Mouse (Mus musculus) embryo, embryonic 11 days (tissue): ENCODE measurements around the gene C1qtnf5.
"Not testable (repeated sequence)": the region's sequence is repeated elsewhere in the genome, so short reads cannot be mapped to it uniquely, and the experiment has no call there.

ENCODE experiments used
- DNase-seq: peaks from one replicate; pipeline ENCODE4 v3.0.0-alpha.2; 2015

C1qtnf5 gene

DNA sequence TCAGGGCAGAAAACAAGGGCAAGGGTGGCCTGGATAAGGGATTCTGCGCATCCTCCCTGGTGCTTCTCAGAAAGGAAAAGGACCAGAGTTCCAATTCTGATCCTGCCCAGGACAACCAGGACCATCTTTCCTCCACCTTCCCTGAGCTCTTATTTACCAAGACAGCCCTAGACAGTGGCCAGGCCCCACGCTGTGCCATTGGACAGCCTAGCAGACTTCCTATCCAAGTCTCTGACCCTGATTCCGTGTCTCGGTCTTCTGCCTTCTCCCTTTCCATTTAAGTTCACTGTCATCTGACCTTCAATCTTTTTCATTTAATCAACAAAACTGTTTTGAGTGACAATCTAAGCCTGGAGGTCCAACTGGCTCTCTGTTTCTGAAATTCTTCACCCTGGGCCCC lies 449 bp upstream of the C1qtnf5 start:
- no peak for DNase-seq

DNA sequence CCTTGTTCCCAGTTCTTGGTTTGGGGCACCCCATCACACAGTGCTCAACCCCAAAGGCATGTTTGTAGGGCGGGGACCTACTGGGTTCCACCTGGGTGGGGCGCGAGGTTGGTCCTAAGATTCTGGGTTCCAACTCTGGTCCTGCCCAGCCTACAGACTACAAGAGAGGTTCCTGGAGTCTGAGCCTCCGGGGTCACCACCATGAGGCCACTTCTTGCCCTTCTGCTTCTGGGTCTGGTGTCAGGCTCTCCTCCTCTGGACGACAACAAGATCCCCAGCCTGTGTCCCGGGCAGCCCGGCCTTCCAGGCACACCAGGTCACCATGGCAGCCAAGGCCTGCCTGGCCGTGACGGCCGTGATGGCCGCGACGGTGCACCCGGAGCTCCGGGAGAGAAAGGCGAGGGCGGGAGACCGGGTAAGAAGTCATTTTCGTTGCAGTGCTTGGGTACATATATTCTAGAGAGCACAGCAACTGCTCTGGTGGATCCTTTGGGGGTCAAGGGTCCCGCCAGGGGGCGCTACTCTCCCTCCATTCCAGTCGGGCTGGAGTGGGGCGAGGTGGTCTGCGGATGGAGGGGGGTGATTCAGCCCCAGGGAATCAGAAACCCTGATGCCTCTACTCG lies 623 bp downstream of the C1qtnf5 start:
- peak; percentile 67 for DNase-seq

DNA sequence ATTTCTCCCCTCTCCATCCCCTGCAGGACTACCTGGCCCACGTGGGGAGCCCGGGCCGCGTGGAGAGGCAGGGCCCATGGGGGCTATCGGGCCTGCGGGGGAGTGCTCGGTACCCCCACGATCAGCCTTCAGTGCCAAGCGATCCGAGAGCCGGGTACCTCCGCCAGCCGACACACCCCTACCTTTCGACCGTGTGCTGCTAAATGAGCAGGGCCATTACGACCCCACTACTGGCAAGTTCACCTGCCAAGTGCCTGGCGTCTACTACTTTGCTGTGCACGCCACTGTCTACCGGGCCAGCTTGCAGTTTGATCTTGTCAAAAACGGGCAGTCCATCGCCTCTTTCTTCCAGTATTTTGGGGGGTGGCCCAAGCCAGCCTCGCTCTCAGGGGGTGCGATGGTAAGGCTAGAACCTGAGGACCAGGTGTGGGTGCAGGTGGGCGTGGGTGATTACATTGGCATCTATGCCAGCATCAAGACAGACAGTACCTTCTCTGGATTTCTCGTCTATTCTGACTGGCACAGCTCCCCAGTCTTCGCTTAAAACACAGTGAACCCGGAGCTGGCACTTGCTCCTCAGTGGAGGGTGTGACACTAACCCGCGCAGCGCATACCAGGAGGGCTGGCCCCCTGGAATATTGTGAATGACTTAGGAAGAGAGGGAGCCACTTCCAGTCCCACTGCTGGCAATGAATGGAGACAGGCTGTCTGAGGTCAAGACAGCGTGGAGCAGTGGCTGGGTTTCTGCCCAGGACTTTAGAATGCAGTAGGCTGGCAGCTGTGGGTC lies 1.4 kb downstream of the C1qtnf5 start:
- DNase-seq, result no peak

DNA sequence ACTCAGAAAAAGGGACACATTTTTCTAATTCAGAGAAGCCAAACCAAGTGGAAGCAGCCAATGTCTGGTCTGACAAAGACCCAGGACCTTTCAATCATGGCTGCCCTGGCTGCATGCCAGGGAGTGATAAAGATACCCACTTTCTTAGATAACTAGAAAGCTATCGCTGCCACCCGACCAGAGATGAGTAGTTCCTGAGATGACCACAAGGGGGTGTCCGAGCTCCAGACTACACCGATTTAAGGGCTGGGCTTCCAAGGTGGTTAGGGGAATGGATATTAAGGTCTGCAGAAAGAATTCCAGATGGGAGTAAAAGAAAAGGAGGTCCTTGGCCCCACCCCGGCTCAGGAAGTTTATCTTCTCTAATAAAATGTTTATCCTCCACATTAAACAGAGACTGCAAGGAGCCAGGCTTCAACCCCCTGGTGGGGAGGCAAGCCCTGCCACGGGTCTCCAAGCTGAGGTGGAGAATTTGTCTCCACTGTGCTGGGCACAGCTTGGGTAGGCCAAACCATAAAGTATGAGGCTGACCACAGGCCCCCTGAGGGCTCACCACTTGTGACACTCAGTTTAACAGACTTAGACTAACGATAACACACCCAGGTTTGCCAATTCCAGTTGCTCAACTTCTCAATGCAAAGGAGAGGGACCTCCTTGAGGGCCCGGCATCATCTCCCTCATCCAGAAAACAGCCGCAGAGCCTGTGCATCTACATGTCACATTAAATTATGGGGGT lies 2.5 kb downstream of the C1qtnf5 start:
- DNase-seq, result peak; percentile 77

DNA sequence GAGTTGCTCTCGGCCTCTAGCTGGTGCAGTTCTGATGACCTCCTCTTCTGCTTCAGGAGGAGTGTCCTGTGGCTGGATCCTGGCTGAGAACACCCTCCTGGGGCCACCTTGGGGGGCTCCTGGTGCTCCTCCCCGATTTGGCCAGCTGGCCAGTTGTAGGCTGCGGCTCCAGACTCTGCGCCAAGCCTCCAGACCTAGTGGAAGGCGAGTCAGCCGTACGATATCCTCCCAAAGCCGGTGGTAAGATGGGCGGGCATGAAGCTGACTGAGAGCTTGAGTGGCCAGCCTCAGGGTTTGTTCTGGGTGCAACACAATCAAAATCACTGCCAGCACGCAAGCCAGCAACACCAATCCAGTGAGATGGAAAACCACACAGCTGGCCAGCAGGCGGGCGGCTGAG lies 4.9 kb downstream of the C1qtnf5 start:
- not testable (repeated sequence) for DNase-seq

DNA sequence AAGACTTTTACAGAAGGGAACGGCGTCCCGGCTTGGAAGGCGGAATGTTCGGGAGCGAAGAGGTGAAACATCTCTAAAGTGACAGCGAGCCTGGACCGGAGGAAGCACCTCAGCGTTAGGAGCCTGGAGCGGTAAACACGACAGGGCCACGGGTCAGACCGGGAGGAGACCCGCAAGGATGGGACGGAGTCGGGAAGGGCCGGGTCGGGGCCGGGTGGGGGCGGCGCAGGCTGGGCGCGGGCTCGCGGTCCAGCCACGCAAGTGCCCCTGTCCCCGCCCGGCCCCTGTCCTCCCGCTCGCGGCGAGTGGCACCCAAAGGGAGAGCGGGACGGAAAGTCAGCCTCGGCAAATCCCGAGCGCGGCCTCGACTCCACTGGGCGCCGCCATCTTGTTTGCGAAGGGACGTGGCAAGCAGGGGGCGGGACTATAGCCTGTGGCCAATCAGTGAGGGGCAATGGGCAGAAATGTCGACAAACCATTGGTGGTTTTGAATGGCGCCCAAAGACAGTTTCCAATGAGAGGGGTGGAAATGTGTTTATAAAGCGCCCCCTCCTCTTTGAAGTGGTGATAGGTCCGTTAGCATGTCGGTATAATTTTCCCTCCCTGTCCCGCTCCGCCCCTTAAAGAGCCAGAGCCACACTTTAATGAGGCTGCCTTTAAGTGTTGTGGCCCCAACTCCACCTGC lies 6.2 kb downstream of the C1qtnf5 start, which contains the start of the genes Gm49380 and Rnf26:
TSS of gene Gm49380 (minus strand) at position 396 of the 685 bp plus-strand sequence.
TSS of gene Rnf26 (minus strand) at position 413 of the 685 bp plus-strand sequence.
- DNase-seq, result peak; percentile 96

DNA sequence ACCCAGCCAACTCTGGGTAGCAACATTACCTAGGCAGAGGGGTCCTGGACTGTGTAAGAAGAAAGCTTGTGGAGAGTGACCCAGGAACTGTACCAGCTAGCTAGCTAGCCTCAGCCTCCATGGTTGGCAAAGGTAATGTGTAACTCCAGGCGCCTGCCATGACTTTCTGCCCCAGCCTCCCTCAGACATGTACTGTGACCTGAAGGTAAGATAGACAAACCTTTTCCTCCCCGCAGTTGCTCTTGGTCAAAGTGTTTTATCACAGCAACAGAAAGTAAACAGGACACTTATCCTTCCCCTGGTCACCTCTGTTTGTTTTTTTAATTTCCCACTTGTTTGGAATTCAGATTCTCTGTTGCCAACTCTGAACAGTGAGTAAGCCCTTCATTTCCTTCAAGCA lies 7.4 kb downstream of the C1qtnf5 start:
- DNase-seq, result no peak

DNA sequence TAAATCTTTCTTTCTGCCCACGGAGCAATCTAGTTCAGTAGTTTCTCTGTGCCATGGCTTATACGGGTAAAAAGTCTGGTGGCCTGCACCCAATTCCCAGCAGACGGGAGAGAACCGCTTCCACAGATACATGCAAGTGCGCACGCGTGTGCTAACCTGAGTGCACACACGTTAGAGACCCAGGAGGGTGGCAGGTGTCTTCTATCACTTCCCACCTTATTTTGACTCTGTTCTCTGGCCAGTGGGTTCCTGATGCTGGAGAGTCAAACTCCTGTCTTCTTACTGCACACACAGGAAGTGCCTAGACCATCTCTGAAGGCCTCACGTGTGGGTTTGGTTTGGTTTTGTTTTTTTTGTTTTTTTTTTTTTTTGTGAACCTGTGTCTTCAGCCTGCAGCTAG lies 8.6 kb downstream of the C1qtnf5 start:
- no peak for DNase-seq

DNA sequence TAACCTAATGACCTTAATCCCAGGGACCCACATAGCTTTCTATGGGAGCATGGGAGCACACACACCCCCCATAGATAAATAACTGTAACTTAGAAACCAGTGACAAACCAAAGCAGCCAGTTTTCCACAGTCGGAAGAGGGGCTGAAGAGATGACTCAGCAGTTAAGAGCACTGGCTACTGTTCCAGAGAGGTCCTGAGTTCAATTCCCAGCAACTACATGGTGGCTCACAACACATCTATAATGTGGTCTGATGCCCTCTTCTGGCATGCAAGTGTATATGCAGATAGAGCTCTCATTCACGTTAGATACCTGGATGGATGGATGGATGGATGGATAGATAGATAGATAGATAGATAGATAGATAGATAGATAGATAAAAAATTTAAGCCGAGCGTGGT lies 9.1 kb downstream of the C1qtnf5 start:
- no peak for DNase-seq

DNA sequence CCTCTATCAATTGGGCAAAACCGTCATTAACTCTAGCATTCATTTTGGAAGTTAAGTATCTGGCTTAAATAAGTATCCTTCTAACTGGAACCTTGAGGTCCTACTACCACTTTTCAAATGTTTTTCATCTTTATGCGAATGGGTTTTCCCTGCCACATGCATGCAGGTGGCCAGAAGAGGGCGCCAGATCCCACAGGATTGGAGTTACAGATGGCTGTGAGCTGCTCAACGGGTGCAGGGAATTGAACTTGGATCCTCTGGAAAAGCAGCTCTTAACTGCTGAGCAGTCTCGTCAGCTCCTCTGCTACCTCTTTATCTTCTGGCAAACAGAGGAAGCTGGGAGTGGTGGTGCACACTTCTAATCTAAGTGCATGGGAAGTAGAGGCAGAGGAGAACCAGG lies 12.0 kb downstream of the C1qtnf5 start:
- DNase-seq, result peak; percentile 45

DNA sequence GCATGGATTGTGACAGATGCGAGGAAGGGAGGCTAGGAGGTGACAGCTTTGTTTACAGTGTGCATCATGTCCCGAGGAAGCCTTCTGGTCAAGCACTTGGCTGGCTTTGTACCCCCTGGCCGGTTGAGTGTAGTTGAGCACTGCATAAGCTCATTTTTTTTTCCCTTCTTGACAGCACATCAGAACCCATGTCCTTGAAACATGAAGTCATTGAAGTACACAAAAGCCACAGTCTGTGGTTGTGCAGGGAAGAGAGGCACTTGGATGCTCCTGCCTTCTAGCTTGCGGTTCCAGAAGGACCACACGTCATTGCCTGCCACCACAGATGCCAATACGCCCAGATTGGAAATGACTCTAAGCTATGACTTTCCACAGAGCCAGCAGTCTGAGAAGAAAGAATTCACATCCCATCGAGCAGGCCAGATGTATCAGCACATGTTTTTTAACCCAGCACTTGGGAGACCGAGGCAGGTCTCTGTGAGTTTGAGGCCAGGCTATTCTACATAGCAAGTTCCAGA lies 13.0 kb downstream of the C1qtnf5 start:
- no peak for DNase-seq

DNA sequence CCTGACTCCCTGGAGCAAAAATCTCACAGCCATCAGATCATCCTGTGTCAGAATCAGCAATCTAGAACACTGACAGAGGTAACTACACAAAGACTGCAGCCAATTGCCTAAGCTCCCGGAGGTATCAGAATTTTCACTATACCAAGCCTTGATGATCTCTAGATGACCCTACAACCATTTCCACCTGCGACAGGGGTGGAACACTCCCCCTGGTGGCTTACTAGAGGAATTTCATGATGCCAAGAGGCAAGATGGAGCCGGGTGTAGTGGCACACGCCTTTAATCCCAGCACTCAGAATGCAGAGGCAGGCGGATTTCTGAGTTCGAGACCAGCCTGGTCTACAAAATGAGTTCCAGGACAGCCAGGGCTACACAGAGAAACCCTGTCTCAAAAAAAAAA lies 17.3 kb downstream of the C1qtnf5 start:
- no peak for DNase-seq

DNA sequence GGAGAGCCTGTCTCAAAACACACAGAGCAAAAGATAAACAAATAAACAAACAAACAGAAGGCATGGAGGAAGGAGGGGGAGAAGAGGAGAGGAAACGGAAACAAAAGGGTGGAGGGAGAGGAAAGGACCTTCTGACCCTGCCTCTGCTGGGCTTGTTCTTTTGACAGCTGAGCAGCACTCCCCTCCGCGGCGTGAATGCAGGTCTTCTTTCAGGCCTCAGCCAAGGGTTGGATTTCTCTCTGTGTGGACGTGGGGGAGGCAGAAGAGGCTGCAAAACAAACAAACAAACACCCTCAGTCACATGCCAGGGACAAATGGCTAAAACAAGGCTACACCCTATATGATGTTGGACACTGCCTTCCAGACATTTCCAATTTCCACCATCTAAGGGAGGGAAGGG lies 18.0 kb downstream of the C1qtnf5 start:
- no peak for DNase-seq

DNA sequence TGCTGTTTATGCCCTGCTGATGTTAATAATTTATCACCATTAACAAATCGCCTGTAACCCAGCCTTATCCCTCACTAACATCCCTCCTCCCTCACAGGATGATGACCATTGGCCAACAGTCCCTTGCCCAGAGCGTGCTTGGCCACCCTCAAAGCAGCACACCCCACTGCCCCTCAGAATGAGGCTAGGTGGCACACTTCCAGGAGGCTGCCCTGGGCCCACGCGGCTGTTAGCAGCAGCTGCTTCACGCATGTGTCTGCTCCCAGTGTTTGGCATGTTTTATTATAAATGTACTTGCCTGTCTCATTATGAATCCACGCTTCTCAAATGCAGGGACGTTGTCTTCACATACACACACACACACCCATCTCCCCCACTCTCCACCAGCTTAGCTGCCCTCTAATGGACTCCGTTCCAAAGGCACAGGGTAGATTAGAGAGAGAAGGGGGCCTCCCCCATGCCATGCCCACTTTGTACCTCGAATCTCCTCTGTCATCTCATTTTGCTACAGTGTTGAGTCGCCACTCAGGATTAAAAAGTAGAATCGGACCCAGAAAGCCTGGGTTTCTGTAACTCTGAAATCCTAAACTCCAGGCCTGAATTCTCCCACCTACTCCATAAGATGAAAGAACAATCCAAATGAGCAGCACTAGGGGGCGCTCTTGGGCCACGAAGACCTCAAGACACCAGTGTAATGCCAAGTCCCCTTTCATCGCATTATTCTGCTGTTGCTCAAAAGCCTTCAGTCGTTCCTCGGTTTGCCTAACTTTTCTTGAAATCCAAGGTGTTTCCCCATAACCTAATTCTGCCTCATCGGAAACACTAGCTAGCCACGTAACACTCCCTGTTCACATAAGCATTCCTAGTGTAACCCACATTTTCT lies 18.7 kb downstream of the C1qtnf5 start:
- peak; percentile 90 for DNase-seq

DNA sequence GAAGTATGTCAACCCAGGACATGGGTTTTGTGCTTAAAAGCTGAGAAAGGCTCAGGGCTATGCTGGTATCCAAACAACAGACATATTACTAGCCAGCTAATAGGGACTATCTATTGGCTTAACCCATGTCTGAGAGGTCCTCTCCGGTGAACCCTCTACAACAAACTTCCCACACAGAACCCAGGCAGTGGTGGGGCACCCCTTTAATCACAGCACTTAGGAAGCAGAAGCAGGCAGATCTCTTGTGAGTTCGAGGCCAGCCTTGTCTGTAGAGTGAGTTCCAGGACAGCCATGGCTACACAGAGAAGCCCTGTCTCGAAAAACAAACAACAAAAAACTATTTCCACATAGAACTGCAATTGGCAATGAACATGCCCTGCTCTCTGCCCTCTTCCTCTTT lies 19.7 kb downstream of the C1qtnf5 start:
- no peak for DNase-seq

DNA sequence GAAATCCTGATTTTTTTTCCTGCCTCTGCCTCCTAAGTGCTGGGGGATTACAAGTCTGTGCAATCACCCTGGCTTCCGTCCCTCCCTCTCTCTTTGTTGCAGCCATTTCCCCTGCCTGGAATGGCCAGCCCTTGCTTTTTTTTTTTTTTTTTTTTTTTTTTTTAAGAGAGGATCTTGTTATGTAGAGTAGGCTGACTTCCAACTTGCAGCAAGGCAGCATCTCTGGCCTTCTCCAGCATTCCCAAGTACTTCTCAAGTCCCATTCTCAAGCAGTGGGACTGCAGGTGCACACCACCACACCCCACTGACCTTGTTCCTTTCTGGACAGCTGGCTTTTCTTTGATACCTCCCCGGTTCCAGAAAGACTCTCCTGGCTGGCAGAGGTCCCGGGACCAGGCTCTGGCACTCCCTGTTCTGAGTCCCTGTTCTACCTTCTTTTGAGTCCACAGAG lies 20.3 kb downstream of the C1qtnf5 start:
- DNase-seq, result no peak

DNA sequence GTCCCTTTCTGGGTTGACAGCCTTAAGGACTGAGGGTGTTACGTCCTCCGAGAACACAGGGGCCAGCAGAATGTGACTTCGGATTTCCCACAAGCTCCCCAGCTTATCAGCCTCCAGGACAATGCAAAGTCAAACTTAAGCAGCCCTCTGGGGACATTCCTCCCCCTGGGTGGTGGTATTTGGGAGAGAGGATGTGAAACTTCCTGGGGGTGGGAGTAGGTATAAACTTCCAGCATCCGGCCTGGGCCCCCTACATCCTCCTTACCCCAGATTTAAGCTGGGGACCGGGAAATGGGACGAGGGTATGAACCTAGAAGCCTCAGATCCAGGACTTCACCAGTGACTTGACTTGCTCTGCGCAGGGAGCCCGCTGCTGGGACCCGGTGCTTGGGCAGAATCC lies 22.6 kb downstream of the C1qtnf5 start:
- no peak for DNase-seq

DNA sequence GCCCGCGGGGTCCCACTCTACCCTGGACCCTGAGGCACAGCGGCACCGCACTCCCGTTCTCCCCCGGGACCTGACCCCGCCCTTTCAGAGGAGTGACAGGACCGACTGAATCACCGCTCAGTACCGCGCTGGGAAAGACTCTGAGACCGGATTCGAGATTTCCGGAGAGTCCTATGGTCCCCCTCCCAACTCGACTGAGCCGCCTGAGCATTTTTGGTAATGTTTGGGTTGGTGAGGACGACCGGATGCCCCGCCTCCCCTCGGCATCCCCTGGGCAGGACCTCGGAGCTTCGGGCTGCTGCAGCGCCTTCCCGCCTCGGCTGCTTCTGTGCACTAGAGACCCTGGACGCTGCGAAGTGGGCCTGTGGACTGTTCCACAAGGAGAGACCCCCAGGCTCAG lies 23.0 kb downstream of the C1qtnf5 start:
- peak; percentile 86 for DNase-seq

DNA sequence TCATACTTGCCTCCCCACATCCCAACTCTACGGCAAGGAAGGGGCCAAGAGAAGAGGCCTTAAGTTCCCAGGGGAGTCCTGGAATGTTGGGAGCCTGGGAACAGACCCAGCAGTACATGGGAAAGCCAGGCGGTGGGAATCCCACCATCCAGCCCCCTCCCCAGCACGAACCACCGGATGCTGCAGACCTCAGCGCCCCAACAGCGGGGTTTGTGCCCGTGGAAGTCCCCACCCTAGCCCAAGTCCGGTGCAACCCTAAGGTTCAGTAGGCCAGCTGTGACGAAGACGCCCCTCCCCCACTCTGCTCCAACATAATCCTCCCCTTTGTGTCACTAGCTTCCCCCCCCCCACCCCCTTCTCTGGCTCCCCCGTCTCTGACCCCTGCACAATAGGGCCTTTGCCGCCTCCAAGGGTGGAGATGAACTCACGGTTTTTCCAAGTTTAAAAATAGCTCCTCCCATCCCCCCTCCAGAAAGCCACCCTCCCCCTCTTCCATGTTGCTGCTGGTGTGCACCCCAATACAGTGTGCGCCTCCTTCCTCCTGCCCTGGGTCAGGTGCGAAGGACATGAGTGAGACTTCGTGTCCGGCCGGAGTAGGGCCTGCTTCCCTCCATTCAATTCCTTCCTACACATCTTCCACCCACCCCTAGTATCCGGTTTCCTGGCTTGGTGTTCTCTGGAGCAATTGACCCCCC lies 23.7 kb downstream of the C1qtnf5 start:
- peak; percentile 73 for DNase-seq

DNA sequence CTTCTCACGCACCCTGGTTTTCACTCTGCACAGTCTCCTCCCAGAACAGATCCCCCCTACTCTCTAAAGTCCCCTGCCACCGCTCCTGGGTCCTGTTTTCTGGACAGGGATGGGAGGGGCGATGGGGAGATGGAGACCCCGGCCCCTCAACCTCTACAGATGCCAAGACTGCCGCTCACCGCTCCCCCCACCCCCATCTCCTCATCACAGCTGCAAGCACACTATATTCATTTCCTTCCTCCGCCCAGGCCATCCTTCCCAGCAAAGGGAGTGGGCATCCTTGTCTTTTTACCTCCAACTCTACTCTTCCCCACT lies 24.2 kb downstream of the C1qtnf5 start:
- no peak for DNase-seq

DNA sequence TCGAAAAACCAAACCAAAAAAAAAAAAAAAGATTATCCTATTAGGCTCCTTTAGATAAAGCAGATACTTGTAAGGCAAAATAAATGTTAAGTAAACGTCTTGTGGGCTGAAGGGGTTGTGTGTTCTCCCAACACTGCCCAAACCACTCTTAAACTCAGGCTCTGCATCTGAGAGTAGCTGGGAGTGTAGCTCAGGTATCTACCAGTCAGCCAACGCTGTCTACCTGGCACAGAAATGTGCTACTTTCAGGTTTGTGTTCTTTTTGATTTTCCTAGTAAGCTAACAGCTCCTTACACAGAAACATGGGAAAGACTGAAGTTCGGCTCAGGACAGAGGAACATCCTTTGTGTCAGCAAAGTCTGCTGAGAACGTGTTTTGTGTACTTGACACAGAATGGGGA lies 25.2 kb downstream of the C1qtnf5 start:
- DNase-seq, result no peak
